ENCODE assay signal across 23 mouse cellular contexts in genomic region chr7:79368664-79369063, GRCm38 (mm10). TPM values are rescaled to one million over a fixed set of nuclear protein-coding genes. Genes with fewer than 3 reads are reported as not detected.
"Had no signal": no experiment of that assay in that cellular context is flagged by ENCODE, and none has a peak within 500 bp of the region (broad histone marks: within the 10 kb centered on the region; RNA-seq: fewer than 3 reads in every experiment).

No protein-coding gene starts in this region.

- H3K4me2 ChIP-seq: liver, embryonic 13.5 days; liver, embryonic 15.5 days; lung, embryonic 15.5 days; midbrain, embryonic 11.5 days; midbrain, embryonic 13.5 days; midbrain, embryonic 15.5 days; neural tube, embryonic 12.5 days; stomach, embryonic 15.5 days had no signal

- H3K27ac ChIP-seq: liver, embryonic 13.5 days; liver, embryonic 15.5 days; lung, embryonic 15.5 days; macrophage; midbrain, embryonic 13.5 days; midbrain, embryonic 15.5 days; neural tube, embryonic 12.5 days; stomach, embryonic 15.5 days; stomach, postnatal 0 days had no signal

- H3K4me1 ChIP-seq: midbrain, embryonic 13.5 days; midbrain, embryonic 15.5 days; neural tube, embryonic 12.5 days; stomach, embryonic 15.5 days had no signal

- H3K9me3 ChIP-seq: liver, embryonic 13.5 days; liver, embryonic 15.5 days; lung, embryonic 15.5 days; megakaryocyte, embryonic 14.5 days; midbrain, embryonic 13.5 days; midbrain, embryonic 15.5 days; neural tube, embryonic 12.5 days; stomach, embryonic 15.5 days had no signal

- H3K36me3 ChIP-seq: lung, embryonic 15.5 days; midbrain, embryonic 15.5 days; stomach, embryonic 15.5 days had no signal

- H3K27me3 ChIP-seq: liver, embryonic 13.5 days; lung, embryonic 15.5 days; midbrain, embryonic 13.5 days; midbrain, embryonic 15.5 days; neural tube, embryonic 12.5 days; stomach, embryonic 15.5 days had no signal

- DNase-seq: liver, embryonic 13.5 days; liver, postnatal 0 days; lung, adult 2 months; lung, postnatal 14 days; lung, postnatal 36 days; retina, postnatal 1 day; right cerebral cortex, adult 18-20 months; thymus, postnatal 14 days; thymus, postnatal 36 days had no signal

- H3K9ac ChIP-seq: liver, embryonic 13.5 days; liver, embryonic 15.5 days; liver, postnatal 0 days; lung, embryonic 15.5 days; midbrain, embryonic 13.5 days; midbrain, embryonic 15.5 days; neural tube, embryonic 12.5 days; stomach, embryonic 15.5 days had no signal

- ATAC-seq: liver, postnatal 0 days; lung, postnatal 0 days; midbrain, embryonic 13.5 days; midbrain, embryonic 15.5 days had no signal

- H3K4me3 ChIP-seq: liver, embryonic 13.5 days; liver, embryonic 15.5 days; lung, embryonic 15.5 days; megakaryocyte, embryonic 14.5 days; midbrain, embryonic 13.5 days; midbrain, embryonic 15.5 days; neural tube, embryonic 12.5 days; stomach, embryonic 15.5 days had no signal

RNA-seq across cellular contexts. Expression of gene Rlbp1, which starts 18.2 kb away (rescaled TPM):
- total RNA-seq: monocyte, adult 5-6 weeks; neutrophil, adult 5-6 weeks had no signal
- polyA plus RNA-seq: macrophage; spleen, adult 2 months had no signal
